Mouse (Mus musculus) neural tube, embryonic 11.5 days (tissue): ENCODE measurements around the gene Kif4. TPM values are rescaled to one million over a fixed set of nuclear protein-coding genes. Genes with fewer than 3 reads are reported as not detected.

Experiments
- ATAC-seq: fragments of 200-750 bp; cut with Nextera tagmentation; 2 replicates; pipeline ENCODE4 v1.8.0; 2017; ENCODE audit warnings: moderate number of reproducible peaks, mild to moderate bottlenecking, moderate TSS enrichment, moderate library complexity; ENCODE audit not compliant: insufficient read depth, low FRiP score, low TSS enrichment
- DNase-seq: peaks from one replicate; pipeline ENCODE4 v3.0.0-alpha.2; 2015; ENCODE audit warnings: low spot score
- H3K27ac ChIP-seq: fragments of 300-500 bp; sonication (generic); 2 replicates; pipeline ENCODE4 v1.5.1; 2014; ENCODE audit warnings: low read depth, mild to moderate bottlenecking, low read length
- H3K27me3 ChIP-seq: fragments of 300-500 bp; sonication (generic); 2 replicates; pipeline ENCODE4 v1.6.1; 2014; ENCODE audit warnings: mild to moderate bottlenecking, low read length, mixed read lengths; ENCODE audit not compliant: control insufficient read depth, insufficient read depth
- H3K36me3 ChIP-seq: fragments of 300-500 bp; sonication (generic); 2 replicates; pipeline ENCODE4 v1.6.1; 2014; ENCODE audit warnings: mild to moderate bottlenecking, low read length, moderate library complexity, mixed read lengths; ENCODE audit not compliant: control insufficient read depth, insufficient read depth
- H3K4me1 ChIP-seq: fragments of 300-500 bp; sonication (generic); 2 replicates; pipeline ENCODE4 v1.6.1; 2014; ENCODE audit warnings: low read length, mixed read lengths; ENCODE audit not compliant: control insufficient read depth, insufficient read depth
- H3K4me2 ChIP-seq: fragments of 300-500 bp; sonication (generic); 2 replicates; pipeline ENCODE4 v1.6.1; 2014; ENCODE audit warnings: low read depth, mild to moderate bottlenecking, moderate library complexity
- H3K4me3 ChIP-seq: fragments of 300-500 bp; sonication (generic); 2 replicates; pipeline ENCODE4 v1.5.1; 2014; ENCODE audit warnings: low read depth, low read length
- H3K9ac ChIP-seq: fragments of 300-500 bp; sonication (generic); 2 replicates; pipeline ENCODE4 v1.6.1; 2014; ENCODE audit warnings: mild to moderate bottlenecking, low read length
- H3K9me3 ChIP-seq: fragments of 300-500 bp; sonication (generic); 2 replicates; pipeline ENCODE4 v1.6.1; 2016; ENCODE audit warnings: low read length; ENCODE audit not compliant: control insufficient read depth
- WGBS: fragments of 180-500 bp; shearing (Covaris S2); extraction: QIAGEN DNeasy Blood & Tissue Kit; methylation state at CpG from one replicate; pipeline ENCODE4 v1.1.7; 2014; 5-methylcytosine and 5-hydroxymethylcytosine counted together
- polyA plus RNA-seq: library from polyadenylated mRNA; unstranded; fragments of >200 nt; fragmentation: Nextera tagmentation; extraction: Ambion mirVana; gene quantifications from 2 replicates; pipeline ENCODE4 v1.2.1, GENCODE M21; 2014

The Kif4 gene
- polyA plus RNA-seq, 1 experiment from 2014 or later, result 42.1 TPM

GRCm38 (mm10) chrX:100688033-100688370, 62.5 kb downstream of the Kif4 start:
- Histone ChIP-seq H3K27me3 (no peaks in the 10 kb centered on the region), H3K4me2 (no peak overlapping the region), H3K9ac (no peak overlapping the region), H3K27ac (no peak overlapping the region), H3K4me3 (no peak overlapping the region), H3K9me3 (no peaks in the 10 kb centered on the region), H3K36me3 (no peaks in the 10 kb centered on the region), H3K4me1 (no peaks in the 10 kb centered on the region)
- 82% methylated on average over 5 of the region's 5 CpGs for WGBS
- DNase-seq (no peak), ATAC-seq (no peak)

GRCm38 (mm10) chrX:100696776-100697175, 71.2 kb downstream of the Kif4 start:
- H3K9ac ChIP-seq, result no peak overlapping the region
- no peak for ATAC-seq
- no peak for DNase-seq
- WGBS, result 98% methylated on average over 4 of the region's 4 CpGs
- H3K27ac ChIP-seq, result no peak overlapping the region
- H3K36me3 ChIP-seq, result no peaks in the 10 kb centered on the region
- no peak overlapping the region for H3K4me2 ChIP-seq
- H3K9me3 ChIP-seq, result no peaks in the 10 kb centered on the region
- H3K4me3 ChIP-seq, result no peak overlapping the region
- H3K27me3 ChIP-seq, result 0 out of 2 replicates have a peak, but pooled peaks cover 2% of the 10 kb centered on the region
- H3K4me1 ChIP-seq, result no peaks in the 10 kb centered on the region

- Histone ChIP-seq H3K36me3 (no peaks in the 10 kb centered on the region; the same call in 1 of the 2 replicates), H3K4me3 (no peak overlapping the region), H3K27me3 (no peaks in the 10 kb centered on the region), H3K9ac (no peak overlapping the region), H3K9me3 (no peaks in the 10 kb centered on the region), H3K4me1 (no peaks in the 10 kb centered on the region), H3K27ac (no peak overlapping the region), H3K4me2 (no peak overlapping the region)
- no peak for ATAC-seq
- DNase-seq, result no peak
- WGBS, result 92% methylated on average over 6 of the region's 6 CpGs
These were observed 82.5 kb downstream of the Kif4 start for GRCm38 (mm10) chrX:100708032-100708431.

GRCm38 (mm10) chrX:100716173-100716572, 90.6 kb downstream of the Kif4 start:
- H3K27ac ChIP-seq, result no peak overlapping the region
- no peak overlapping the region for H3K4me3 ChIP-seq
- H3K9me3 ChIP-seq, result no peaks in the 10 kb centered on the region
- no peaks in the 10 kb centered on the region for H3K4me1 ChIP-seq
- no peaks in the 10 kb centered on the region for H3K27me3 ChIP-seq
- no peak for ATAC-seq
- no peak for DNase-seq
- H3K9ac ChIP-seq, result no peak overlapping the region
- WGBS, result 95% methylated on average over 6 of the region's 6 CpGs
- H3K36me3 ChIP-seq, result no peaks in the 10 kb centered on the region
- no peak overlapping the region for H3K4me2 ChIP-seq

GRCm38 (mm10) chrX:100728947-100729346, 103.4 kb downstream of the Kif4 start:
- WGBS, result 60% methylated on average over 1 of the region's 1 CpGs
- Histone ChIP-seq H3K27me3 (no peaks in the 10 kb centered on the region), H3K4me1 (no peaks in the 10 kb centered on the region), H3K36me3 (no peaks in the 10 kb centered on the region; the same call in 1 of the 2 replicates), H3K9ac (no peak overlapping the region), H3K27ac (no peak overlapping the region), H3K4me2 (no peak overlapping the region), H3K4me3 (no peak overlapping the region), H3K9me3 (no peaks in the 10 kb centered on the region)
- ATAC-seq (peak; percentile 69), DNase-seq (peak; percentile 66)

- H3K4me2 ChIP-seq, result peak within 1 kb of the TSS; percentile 36
- H3K9ac ChIP-seq, result peak within 1 kb of the TSS; percentile 18; the same call in 1 of the 2 replicates
- 0 out of 2 replicates have a peak within 1 kb of the TSS, but pooled peaks have one; percentile 56 for H3K27ac ChIP-seq
- no peaks in the 10 kb centered on the region for H3K9me3 ChIP-seq
- peak; percentile 73 for ATAC-seq
- WGBS, result 22% methylated on average over 8 of the region's 8 CpGs
- no peaks in the 10 kb centered on the region; the same call in 1 of the 2 replicates for H3K36me3 ChIP-seq
- H3K4me1 ChIP-seq, result no peaks in the 10 kb centered on the region
- H3K27me3 ChIP-seq, result no peaks in the 10 kb centered on the region
- DNase-seq, result peak; percentile 59
- peak within 1 kb of the TSS; percentile 12; the same call in 1 of the 2 replicates for H3K4me3 ChIP-seq
These were observed 104.2 kb downstream of the Kif4 start, which contains the start of gene Gdpd2 for GRCm38 (mm10) chrX:100729665-100730188. Gdpd2 (plus strand) TSS chrX:100729873.

- Histone ChIP-seq H3K36me3 (no peaks in the 10 kb centered on the region; the same call in 1 of the 2 replicates), H3K4me1 (no peaks in the 10 kb centered on the region), H3K4me3 (peak overlapping the region; percentile 12; the same call in 1 of the 2 replicates), H3K9ac (peak overlapping the region; percentile 18; the same call in 1 of the 2 replicates), H3K4me2 (peak overlapping the region; percentile 36), H3K27me3 (no peaks in the 10 kb centered on the region), H3K9me3 (no peaks in the 10 kb centered on the region), H3K27ac (0 out of 2 replicates have a peak overlapping the region, but pooled peaks have one; percentile 56)
- WGBS, result 40% methylated on average over 8 of the region's 8 CpGs
- DNase-seq, result no peak
- ATAC-seq, result no peak; the same call in 1 of the 2 replicates
These were observed 104.7 kb downstream of the Kif4 start for GRCm38 (mm10) chrX:100730266-100730665.

- H3K9ac ChIP-seq, result no peak overlapping the region
- WGBS, result 73% methylated on average over 7 of the region's 7 CpGs
- no peaks in the 10 kb centered on the region for H3K4me1 ChIP-seq
- H3K27me3 ChIP-seq, result no peaks in the 10 kb centered on the region
- no peaks in the 10 kb centered on the region for H3K9me3 ChIP-seq
- no peak overlapping the region for H3K27ac ChIP-seq
- ATAC-seq (no peak), DNase-seq (no peak)
- H3K36me3 ChIP-seq, result no peaks in the 10 kb centered on the region
- no peak overlapping the region for H3K4me2 ChIP-seq
- no peak overlapping the region for H3K4me3 ChIP-seq
These were observed 108.8 kb downstream of the Kif4 start for GRCm38 (mm10) chrX:100734359-100734758.

GRCm38 (mm10) chrX:100738918-100739317, 113.4 kb downstream of the Kif4 start:
- DNase-seq (peak; percentile 63), ATAC-seq (peak; percentile 69; the same call in 1 of the 2 replicates)
- no peak overlapping the region for H3K27ac ChIP-seq
- H3K27me3 ChIP-seq, result no peaks in the 10 kb centered on the region
- H3K9ac ChIP-seq, result no peak overlapping the region
- no peaks in the 10 kb centered on the region for H3K36me3 ChIP-seq
- WGBS, result 16% methylated on average over 13 of the region's 14 CpGs
- peak overlapping the region; percentile 20; the same call in 1 of the 2 replicates for H3K4me3 ChIP-seq
- no peaks in the 10 kb centered on the region for H3K4me1 ChIP-seq
- H3K9me3 ChIP-seq, result no peaks in the 10 kb centered on the region
- peak overlapping the region; percentile 34 for H3K4me2 ChIP-seq
